Mouse (Mus musculus): ENCODE data around the gene Scly. TPM values are rescaled to one million over a fixed set of nuclear protein-coding genes. Genes with fewer than 3 reads are reported as not detected.
A peak's percentile ranks its signal among the peaks of the same experiment; 100 is the strongest.

The Scly gene
- polyA plus RNA-seq, 1 experiment from 2014 or later, result 12.0 TPM

GRCm38 (mm10) chr1:91344921-91345685, 47.0 kb downstream of the Scly start:
- Histone ChIP-seq H3K27me3 (ENCODE audit: control insufficient read depth, insufficient read depth, low read length) (peaks cover 40% of the 10 kb centered on the region), H3K4me2 (replicated peaks; ENCODE audit: low read depth, low read length) (peak overlapping the region; percentile 53), H3K36me3 (ENCODE audit: control insufficient read depth, insufficient read depth, low read length) (no peaks in the 10 kb centered on the region), H3K4me1 (replicated peaks; ENCODE audit: control insufficient read depth, insufficient read depth, low read length) (peaks cover 10% of the 10 kb centered on the region), H3K9ac (ENCODE audit: low read depth, low read length) (no peak overlapping the region), H3K27ac (ENCODE audit: low read depth, low read length) (no peak overlapping the region), H3K4me3 (ENCODE audit: low read depth, low read length) (peak overlapping the region; percentile 26), H3K9me3 (ENCODE audit: control insufficient read depth, low read length) (no peaks in the 10 kb centered on the region)
- ATAC-seq (ENCODE audit: low FRiP score), result peak; percentile 48; the same call in 1 of the 2 replicates
- WGBS, result 4% methylated on average over 66 of the region's 68 CpGs
- peak; percentile 36 for DNase-seq (ENCODE audit: low spot score)

GRCm38 (mm10) chr1:91346892-91347291, 48.8 kb downstream of the Scly start:
- H3K4me2 ChIP-seq (replicated peaks; ENCODE audit: low read depth, low read length), result no peak overlapping the region
- no peaks in the 10 kb centered on the region for H3K36me3 ChIP-seq (ENCODE audit: control insufficient read depth, insufficient read depth, low read length)
- H3K4me1 ChIP-seq (replicated peaks; ENCODE audit: control insufficient read depth, insufficient read depth, low read length), result peaks cover 10% of the 10 kb centered on the region
- H3K4me3 ChIP-seq (ENCODE audit: low read depth, low read length), result no peak overlapping the region
- 32% methylated on average over 3 of the region's 3 CpGs for WGBS
- H3K9me3 ChIP-seq (ENCODE audit: control insufficient read depth, low read length), result no peaks in the 10 kb centered on the region
- H3K27me3 ChIP-seq (ENCODE audit: control insufficient read depth, insufficient read depth, low read length), result peaks cover 40% of the 10 kb centered on the region
- peak; percentile 49; the same call in 1 of the 2 replicates for ATAC-seq (ENCODE audit: low FRiP score)
- no peak overlapping the region for H3K9ac ChIP-seq (ENCODE audit: low read depth, low read length)
- peak; percentile 83 for DNase-seq (ENCODE audit: low spot score)
- no peak overlapping the region for H3K27ac ChIP-seq (ENCODE audit: low read depth, low read length)

DNA sequence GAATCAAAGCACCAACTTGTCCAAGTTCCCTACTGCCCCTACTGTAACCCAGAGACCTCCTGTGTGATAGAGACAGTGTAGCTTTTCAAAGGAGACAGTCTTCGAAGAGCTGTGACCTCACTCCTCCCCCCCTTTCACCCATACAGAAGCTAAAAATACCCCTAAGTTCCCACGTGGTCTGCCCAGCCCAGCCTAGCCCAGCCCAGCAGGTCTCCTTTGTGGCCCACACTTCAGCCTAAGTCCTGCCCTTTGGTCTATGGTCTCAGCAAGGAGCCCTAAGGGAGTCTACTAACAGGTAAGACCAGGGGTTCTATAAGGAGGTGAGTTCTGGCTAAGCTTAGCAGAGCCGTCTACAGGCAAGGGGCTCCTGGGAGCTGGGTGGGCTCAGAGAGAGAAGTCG, 52.7 kb downstream of the Scly start, which contains the start of gene Klhl30:
Gene Klhl30, plus strand, starts transcription at position 176 of the 400 bp plus-strand sequence.
- Histone ChIP-seq H3K4me3 (ENCODE audit: low read depth, low read length) (no peak within 1 kb of the TSS), H3K4me2 (replicated peaks; ENCODE audit: low read depth, low read length) (no peak within 1 kb of the TSS), H3K36me3 (ENCODE audit: control insufficient read depth, insufficient read depth, low read length) (no peaks in the 10 kb centered on the region), H3K9ac (ENCODE audit: low read depth, low read length) (no peak within 1 kb of the TSS), H3K27ac (ENCODE audit: low read depth, low read length) (no peak within 1 kb of the TSS), H3K9me3 (ENCODE audit: control insufficient read depth, low read length) (no peaks in the 10 kb centered on the region), H3K27me3 (ENCODE audit: control insufficient read depth, insufficient read depth, low read length) (peaks cover 10% of the 10 kb centered on the region), H3K4me1 (replicated peaks; ENCODE audit: control insufficient read depth, insufficient read depth, low read length) (no peaks in the 10 kb centered on the region)
- DNase-seq (ENCODE audit: low spot score) (no peak), ATAC-seq (ENCODE audit: low FRiP score) (no peak)
- WGBS, result 66% methylated on average over 4 of the region's 4 CpGs

DNA sequence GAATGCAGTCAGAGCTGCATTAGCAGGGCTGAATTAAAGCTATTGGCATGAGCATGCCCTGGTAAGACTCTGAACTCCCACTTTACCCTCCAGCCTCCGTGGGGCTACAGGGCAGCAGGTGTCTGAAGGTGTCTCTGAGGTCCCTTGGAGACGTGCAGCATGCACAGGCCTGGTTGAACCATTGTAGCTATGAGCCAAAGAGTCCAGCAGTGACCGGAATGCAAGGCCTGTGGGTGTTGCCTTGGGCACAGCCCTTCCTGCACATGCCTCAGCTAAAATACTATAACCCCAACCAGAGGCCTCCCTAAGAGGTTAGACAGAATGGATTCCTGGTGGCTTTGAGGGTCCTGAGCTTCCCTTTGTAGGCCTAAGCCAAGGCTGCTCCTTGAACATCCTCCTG, 53.1 kb downstream of the Scly start:
- Histone ChIP-seq H3K27ac (ENCODE audit: low read depth, low read length) (no peak overlapping the region), H3K9me3 (ENCODE audit: control insufficient read depth, low read length) (no peaks in the 10 kb centered on the region), H3K4me1 (replicated peaks; ENCODE audit: control insufficient read depth, insufficient read depth, low read length) (no peaks in the 10 kb centered on the region), H3K4me3 (ENCODE audit: low read depth, low read length) (no peak overlapping the region), H3K27me3 (ENCODE audit: control insufficient read depth, insufficient read depth, low read length) (peaks cover 6% of the 10 kb centered on the region), H3K4me2 (replicated peaks; ENCODE audit: low read depth, low read length) (no peak overlapping the region), H3K36me3 (ENCODE audit: control insufficient read depth, insufficient read depth, low read length) (no peaks in the 10 kb centered on the region), H3K9ac (ENCODE audit: low read depth, low read length) (no peak overlapping the region)
- DNase-seq (ENCODE audit: low spot score) (no peak), ATAC-seq (ENCODE audit: low FRiP score) (no peak)
- 84% methylated on average over 3 of the region's 3 CpGs for WGBS

DNA sequence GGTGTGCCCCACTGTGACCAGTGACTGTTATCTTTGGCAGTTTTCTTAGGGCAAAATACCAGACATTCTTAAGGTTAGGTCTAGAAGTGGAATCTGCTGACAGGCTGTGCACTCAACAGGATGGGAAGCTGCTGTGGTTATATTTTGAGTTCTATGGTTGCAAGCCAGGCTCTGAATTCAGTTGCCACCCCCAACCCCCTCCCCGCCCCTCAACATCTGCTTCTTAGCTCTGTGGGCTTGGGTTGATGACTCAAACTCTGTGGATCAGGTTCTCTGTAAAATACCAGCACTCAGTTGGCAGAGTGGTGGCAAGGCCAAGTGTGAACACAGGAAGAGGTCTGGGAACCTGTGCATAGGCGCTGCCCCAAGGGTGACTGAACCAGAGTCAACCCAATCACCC, 54.1 kb downstream of the Scly start:
- no peak for ATAC-seq (ENCODE audit: low FRiP score)
- Histone ChIP-seq H3K4me3 (ENCODE audit: low read depth, low read length) (no peak overlapping the region), H3K4me2 (replicated peaks; ENCODE audit: low read depth, low read length) (no peak overlapping the region), H3K27me3 (ENCODE audit: control insufficient read depth, insufficient read depth, low read length) (no peaks in the 10 kb centered on the region), H3K9ac (ENCODE audit: low read depth, low read length) (no peak overlapping the region), H3K4me1 (replicated peaks; ENCODE audit: control insufficient read depth, insufficient read depth, low read length) (no peaks in the 10 kb centered on the region), H3K27ac (ENCODE audit: low read depth, low read length) (no peak overlapping the region), H3K36me3 (ENCODE audit: control insufficient read depth, insufficient read depth, low read length) (no peaks in the 10 kb centered on the region), H3K9me3 (ENCODE audit: control insufficient read depth, low read length) (no peaks in the 10 kb centered on the region)
- DNase-seq (ENCODE audit: low spot score), result no peak
- WGBS, result 87% methylated on average over 2 of the region's 2 CpGs

- Histone ChIP-seq H3K36me3 (ENCODE audit: control insufficient read depth, insufficient read depth, low read length) (no peaks in the 10 kb centered on the region), H3K27me3 (ENCODE audit: control insufficient read depth, insufficient read depth, low read length) (no peaks in the 10 kb centered on the region), H3K4me3 (ENCODE audit: low read depth, low read length) (no peak overlapping the region), H3K9me3 (ENCODE audit: control insufficient read depth, low read length) (no peaks in the 10 kb centered on the region), H3K4me1 (replicated peaks; ENCODE audit: control insufficient read depth, insufficient read depth, low read length) (no peaks in the 10 kb centered on the region), H3K4me2 (replicated peaks; ENCODE audit: low read depth, low read length) (no peak overlapping the region), H3K27ac (ENCODE audit: low read depth, low read length) (no peak overlapping the region), H3K9ac (ENCODE audit: low read depth, low read length) (no peak overlapping the region)
- WGBS, result 84% methylated on average over 11 of the region's 11 CpGs
- no peak for ATAC-seq (ENCODE audit: low FRiP score)
- no peak for DNase-seq (ENCODE audit: low spot score)
These were observed 58.0 kb downstream of the Scly start for GRCm38 (mm10) chr1:91356105-91356504.

DNA sequence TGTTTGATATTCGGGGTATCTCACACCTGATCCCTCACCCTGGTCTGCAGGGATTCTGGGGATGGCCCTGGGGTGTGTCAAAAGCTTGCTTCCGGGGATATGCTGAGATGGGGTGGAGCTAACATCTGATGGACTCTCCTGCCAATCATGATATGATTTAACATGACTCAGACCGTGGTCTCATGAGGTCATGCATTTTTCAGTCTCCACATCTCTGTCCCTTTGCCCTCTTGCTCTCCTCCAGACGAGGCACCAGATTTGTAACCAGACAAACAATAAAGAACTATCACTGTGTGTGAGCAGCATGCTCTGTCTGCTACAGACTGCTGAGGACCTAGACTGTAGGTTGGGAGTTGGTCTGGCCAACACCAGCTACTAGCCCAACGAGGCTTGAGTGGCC, 64.0 kb downstream of the Scly start:
- ATAC-seq (ENCODE audit: low FRiP score) (no peak), DNase-seq (ENCODE audit: low spot score) (no peak)
- Histone ChIP-seq H3K9ac (ENCODE audit: low read depth, low read length) (no peak overlapping the region), H3K9me3 (ENCODE audit: control insufficient read depth, low read length) (no peaks in the 10 kb centered on the region; the same call in 1 of the 2 replicates), H3K27ac (ENCODE audit: low read depth, low read length) (no peak overlapping the region), H3K36me3 (ENCODE audit: control insufficient read depth, insufficient read depth, low read length) (no peaks in the 10 kb centered on the region), H3K4me1 (replicated peaks; ENCODE audit: control insufficient read depth, insufficient read depth, low read length) (no peaks in the 10 kb centered on the region), H3K4me3 (ENCODE audit: low read depth, low read length) (no peak overlapping the region), H3K27me3 (ENCODE audit: control insufficient read depth, insufficient read depth, low read length) (peaks cover 7% of the 10 kb centered on the region), H3K4me2 (replicated peaks; ENCODE audit: low read depth, low read length) (no peak overlapping the region)
- 79% methylated on average over 5 of the region's 5 CpGs for WGBS

DNA sequence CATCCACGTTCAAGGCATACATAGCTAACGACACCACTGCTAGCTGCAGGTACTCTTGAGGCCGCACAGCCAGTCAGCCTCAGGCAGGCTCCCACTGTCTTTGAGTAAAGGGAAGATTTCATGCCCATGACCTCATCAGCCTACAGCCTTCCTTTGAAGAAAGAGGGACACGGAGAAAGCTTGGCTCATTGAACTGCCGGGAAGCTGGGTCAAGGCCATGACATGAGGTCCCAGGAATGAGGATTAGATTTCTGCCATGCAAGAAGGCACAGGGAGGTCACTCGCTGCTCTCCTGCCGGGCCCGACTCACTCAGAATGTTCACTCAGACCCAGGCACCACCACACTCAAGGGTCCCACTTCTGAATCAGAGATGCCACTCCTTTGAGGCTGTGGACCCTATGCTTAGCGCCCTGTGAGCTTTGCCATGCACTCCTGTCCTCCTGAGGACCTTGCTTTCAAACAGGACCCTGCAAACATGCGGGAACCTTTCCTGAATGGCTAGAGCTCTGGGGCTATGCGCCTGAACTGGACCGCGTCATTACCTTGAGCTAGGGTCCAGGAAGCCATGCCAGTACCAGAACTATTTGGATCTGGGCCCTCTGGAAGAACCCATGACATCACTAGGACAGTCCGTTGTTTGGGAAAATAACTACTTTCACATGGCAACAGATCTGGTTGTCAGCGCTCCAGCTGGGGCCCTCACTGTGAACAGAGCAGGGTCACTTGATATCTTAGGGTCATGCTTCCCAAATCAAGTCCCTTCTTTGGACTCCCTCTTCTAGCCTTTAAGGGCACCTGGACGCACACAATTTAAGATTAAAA, 66.9 kb downstream of the Scly start:
- Histone ChIP-seq H3K4me1 (replicated peaks; ENCODE audit: control insufficient read depth, insufficient read depth, low read length) (no peaks in the 10 kb centered on the region), H3K4me3 (ENCODE audit: low read depth, low read length) (no peak overlapping the region), H3K27me3 (ENCODE audit: control insufficient read depth, insufficient read depth, low read length) (peaks cover 9% of the 10 kb centered on the region), H3K9ac (ENCODE audit: low read depth, low read length) (no peak overlapping the region), H3K27ac (ENCODE audit: low read depth, low read length) (no peak overlapping the region), H3K4me2 (replicated peaks; ENCODE audit: low read depth, low read length) (no peak overlapping the region), H3K36me3 (ENCODE audit: control insufficient read depth, insufficient read depth, low read length) (no peaks in the 10 kb centered on the region), H3K9me3 (ENCODE audit: control insufficient read depth, low read length) (no peaks in the 10 kb centered on the region; the same call in 1 of the 2 replicates)
- no peak for DNase-seq (ENCODE audit: low spot score)
- WGBS, result 91% methylated on average over 16 of the region's 16 CpGs
- ATAC-seq (ENCODE audit: low FRiP score), result no peak
